Mouse (Mus musculus): ENCODE results near the gene Cacng4. TPM values are rescaled to one million over a fixed set of nuclear protein-coding genes. Genes with fewer than 3 reads are reported as not detected.

Cacng4 gene
- polyA plus RNA-seq (2015; fragmentation: Nextera tagmentation; extraction: Ambion mirVana) = 4.4 and 4.8 TPM in 2 replicates

GRCm38 (mm10) chr11:107794547-107795269 is at the start of gene Cacng4:
Cacng4 (minus strand) TSS chr11:107794557.
- H3K9ac ChIP-seq = peak within 1 kb of the TSS; percentile 12; the same call in 1 of the 2 replicates
- no peaks in the 10 kb centered on the region for H3K9me3 ChIP-seq
- peaks cover 20% of the 10 kb centered on the region for H3K4me1 ChIP-seq
- 0 out of 2 replicates have a peak within 1 kb of the TSS, but pooled peaks have one; percentile 40 for H3K27ac ChIP-seq
- ATAC-seq (ENCODE audit: insufficient read depth, low FRiP score, low read depth) = peak; percentile 45
- H3K4me3 ChIP-seq (replicated peaks) = peak within 1 kb of the TSS; percentile 56
- H3K4me2 ChIP-seq = peak within 1 kb of the TSS; percentile 97
- WGBS = 2% methylated on average over 28 of the region's 73 CpGs
- H3K36me3 ChIP-seq = no peaks in the 10 kb centered on the region
- peaks cover 50% of the 10 kb centered on the region for H3K27me3 ChIP-seq (replicated peaks)

- WGBS = 43% methylated on average over 7 of the region's 7 CpGs
- Histone ChIP-seq H3K27me3 (replicated peaks) (no peaks in the 10 kb centered on the region), H3K9ac (no peak overlapping the region), H3K9me3 (no peaks in the 10 kb centered on the region), H3K36me3 (no peaks in the 10 kb centered on the region), H3K4me2 (no peak overlapping the region), H3K4me3 (replicated peaks) (no peak overlapping the region), H3K4me1 (no peaks in the 10 kb centered on the region), H3K27ac (no peak overlapping the region)
- ATAC-seq (ENCODE audit: insufficient read depth, low FRiP score, low read depth) = no peak
Measured at GRCm38 (mm10) chr11:107833351-107834040, 39.1 kb upstream of the Cacng4 start.

GRCm38 (mm10) chr11:107817196-107817595 is 22.8 kb upstream of the Cacng4 start:
- Histone ChIP-seq H3K9ac (no peak overlapping the region), H3K27ac (no peak overlapping the region), H3K4me3 (replicated peaks) (no peak overlapping the region), H3K36me3 (no peaks in the 10 kb centered on the region), H3K27me3 (replicated peaks) (peaks cover 7% of the 10 kb centered on the region; the same call in 1 of the 2 replicates), H3K9me3 (no peaks in the 10 kb centered on the region), H3K4me1 (peaks cover 8% of the 10 kb centered on the region; the same call in 1 of the 2 replicates), H3K4me2 (no peak overlapping the region)
- ATAC-seq (ENCODE audit: insufficient read depth, low FRiP score, low read depth) = no peak
- WGBS = 40% methylated on average over 5 of the region's 5 CpGs

- Histone ChIP-seq H3K9ac (no peak overlapping the region), H3K27me3 (replicated peaks) (peaks cover 8% of the 10 kb centered on the region; the same call in 1 of the 2 replicates), H3K9me3 (no peaks in the 10 kb centered on the region), H3K4me1 (peaks cover 8% of the 10 kb centered on the region; the same call in 1 of the 2 replicates), H3K27ac (no peak overlapping the region), H3K36me3 (no peaks in the 10 kb centered on the region), H3K4me3 (replicated peaks) (no peak overlapping the region), H3K4me2 (no peak overlapping the region)
- ATAC-seq (ENCODE audit: insufficient read depth, low FRiP score, low read depth) = no peak
- 19% methylated on average over 21 of the region's 21 CpGs for WGBS
Measured at GRCm38 (mm10) chr11:107812941-107813648, 18.7 kb upstream of the Cacng4 start.

GRCm38 (mm10) chr11:107812429-107812828 is 18.1 kb upstream of the Cacng4 start:
- 56% methylated on average over 4 of the region's 4 CpGs for whole genome bisulfite sequencing
- no peak for ATAC-seq (ENCODE audit: insufficient read depth, low FRiP score, low read depth)
- H3K27me3 ChIP-seq (replicated peaks) = peaks cover 10% of the 10 kb centered on the region; the same call in 1 of the 2 replicates
- no peaks in the 10 kb centered on the region for H3K36me3 ChIP-seq
- H3K27ac ChIP-seq = no peak overlapping the region
- H3K4me3 ChIP-seq (replicated peaks) = no peak overlapping the region
- peaks cover 8% of the 10 kb centered on the region; the same call in 1 of the 2 replicates for H3K4me1 ChIP-seq
- no peaks in the 10 kb centered on the region for H3K9me3 ChIP-seq
- no peak overlapping the region for H3K4me2 ChIP-seq
- no peak overlapping the region for H3K9ac ChIP-seq

- Histone ChIP-seq H3K9ac (no peak overlapping the region), H3K36me3 (no peaks in the 10 kb centered on the region), H3K27me3 (replicated peaks) (peaks cover 10% of the 10 kb centered on the region; the same call in 1 of the 2 replicates), H3K4me3 (replicated peaks) (no peak overlapping the region), H3K27ac (no peak overlapping the region), H3K4me1 (peaks cover 8% of the 10 kb centered on the region; the same call in 1 of the 2 replicates), H3K4me2 (no peak overlapping the region), H3K9me3 (no peaks in the 10 kb centered on the region)
- no peak for ATAC-seq (ENCODE audit: insufficient read depth, low FRiP score, low read depth)
- 64% methylated on average over 8 of the region's 8 CpGs for WGBS
Measured at GRCm38 (mm10) chr11:107808508-107808907, 14.2 kb upstream of the Cacng4 start.

- 40% methylated on average over 1 of the region's 1 CpGs for WGBS
- Histone ChIP-seq H3K4me1 (no peaks in the 10 kb centered on the region), H3K4me3 (replicated peaks) (no peak overlapping the region), H3K36me3 (no peaks in the 10 kb centered on the region), H3K9ac (no peak overlapping the region), H3K9me3 (no peaks in the 10 kb centered on the region), H3K27me3 (replicated peaks) (0 out of 2 replicates have a peak, but pooled peaks cover 3% of the 10 kb centered on the region), H3K4me2 (no peak overlapping the region), H3K27ac (no peak overlapping the region)
- no peak for ATAC-seq (ENCODE audit: insufficient read depth, low FRiP score, low read depth)
Measured at GRCm38 (mm10) chr11:107806058-107806457, 11.7 kb upstream of the Cacng4 start.

- Histone ChIP-seq H3K4me1 (no peaks in the 10 kb centered on the region), H3K27ac (no peak overlapping the region), H3K9me3 (no peaks in the 10 kb centered on the region), H3K27me3 (replicated peaks) (peaks cover 15% of the 10 kb centered on the region; the same call in 1 of the 2 replicates), H3K9ac (no peak overlapping the region), H3K4me2 (no peak overlapping the region), H3K36me3 (no peaks in the 10 kb centered on the region), H3K4me3 (replicated peaks) (no peak overlapping the region)
- no peak for ATAC-seq (ENCODE audit: insufficient read depth, low FRiP score, low read depth)
- WGBS = 74% methylated on average over 3 of the region's 3 CpGs
Measured at GRCm38 (mm10) chr11:107801946-107802345, 7.6 kb upstream of the Cacng4 start.

- 35% methylated on average over 9 of the region's 9 CpGs for WGBS
- ATAC-seq (ENCODE audit: insufficient read depth, low FRiP score, low read depth) = no peak
- peaks cover 32% of the 10 kb centered on the region; the same call in 1 of the 2 replicates for H3K27me3 ChIP-seq (replicated peaks)
- H3K9me3 ChIP-seq = no peaks in the 10 kb centered on the region
- H3K27ac ChIP-seq = no peak overlapping the region
- no peak overlapping the region for H3K4me3 ChIP-seq (replicated peaks)
- no peak overlapping the region for H3K9ac ChIP-seq
- no peaks in the 10 kb centered on the region for H3K36me3 ChIP-seq
- H3K4me2 ChIP-seq = no peak overlapping the region
- peaks cover 9% of the 10 kb centered on the region for H3K4me1 ChIP-seq
Measured at GRCm38 (mm10) chr11:107799331-107799730, 5.0 kb upstream of the Cacng4 start.

GRCm38 (mm10) chr11:107796346-107796745 is 2.0 kb upstream of the Cacng4 start:
- H3K4me1 ChIP-seq = peaks cover 20% of the 10 kb centered on the region
- H3K4me3 ChIP-seq (replicated peaks) = no peak overlapping the region
- H3K36me3 ChIP-seq = no peaks in the 10 kb centered on the region
- no peak overlapping the region for H3K9ac ChIP-seq
- H3K9me3 ChIP-seq = no peaks in the 10 kb centered on the region
- no peak overlapping the region for H3K27ac ChIP-seq
- 27% methylated on average over 7 of the region's 7 CpGs for WGBS
- H3K27me3 ChIP-seq (replicated peaks) = peaks cover 50% of the 10 kb centered on the region
- ATAC-seq (ENCODE audit: insufficient read depth, low FRiP score, low read depth) = no peak
- no peak overlapping the region for H3K4me2 ChIP-seq

- Histone ChIP-seq H3K4me3 (replicated peaks) (peak overlapping the region; percentile 56; the same call in 1 of the 2 replicates), H3K36me3 (no peaks in the 10 kb centered on the region), H3K4me1 (peaks cover 20% of the 10 kb centered on the region), H3K27me3 (replicated peaks) (peaks cover 50% of the 10 kb centered on the region), H3K9me3 (no peaks in the 10 kb centered on the region), H3K4me2 (peak overlapping the region; percentile 97; the same call in 1 of the 2 replicates), H3K27ac (no peak overlapping the region), H3K9ac (no peak overlapping the region)
- WGBS = 3% methylated on average over 9 of the region's 9 CpGs
- no peak for ATAC-seq (ENCODE audit: insufficient read depth, low FRiP score, low read depth)
Measured at GRCm38 (mm10) chr11:107795384-107796035, 1.2 kb upstream of the Cacng4 start.

Data from stomach, embryonic 15.5 days (tissue).